Mouse (Mus musculus): Measurements from ENCODE around the gene Nrf1. TPM values are rescaled to one million over a fixed set of nuclear protein-coding genes. Genes with fewer than 3 reads are reported as not detected.

Nrf1 gene
- polyA plus RNA-seq, 1 experiment from 2014 or later, result 60.9 TPM

- H3K27me3 ChIP-seq (ENCODE audit: control insufficient read depth, insufficient read depth, low read length), result no peaks in the 10 kb centered on the region
- no peak overlapping the region for H3K27ac ChIP-seq (ENCODE audit: low read length)
- H3K9me3 ChIP-seq (ENCODE audit: control insufficient read depth, low read depth, low read length), result no peaks in the 10 kb centered on the region
- no peaks in the 10 kb centered on the region for H3K4me1 ChIP-seq (ENCODE audit: control insufficient read depth, insufficient read depth, low read length)
- WGBS, result 84% methylated on average over 2 of the region's 2 CpGs
- H3K4me3 ChIP-seq (ENCODE audit: low read depth, low read length), result no peak overlapping the region
- no peak overlapping the region for H3K4me2 ChIP-seq (replicated peaks; ENCODE audit: low read depth, low read length)
- H3K9ac ChIP-seq (replicated peaks; ENCODE audit: low read depth, low read length), result no peak overlapping the region
- peaks cover 43% of the 10 kb centered on the region for H3K36me3 ChIP-seq (ENCODE audit: control insufficient read depth, insufficient read depth, low read length)
- ATAC-seq (ENCODE audit: insufficient number of reproducible peaks, insufficient read depth, low FRiP score, low read depth), result no peak
These were observed 89.4 kb downstream of the Nrf1 start for GRCm38 (mm10) chr6:30137227-30137626.

GRCm38 (mm10) chr6:30139329-30140045 lies 91.7 kb downstream of the Nrf1 start:
- Histone ChIP-seq H3K4me2 (replicated peaks; ENCODE audit: low read depth, low read length) (no peak overlapping the region), H3K9me3 (ENCODE audit: control insufficient read depth, low read depth, low read length) (no peaks in the 10 kb centered on the region), H3K4me1 (ENCODE audit: control insufficient read depth, insufficient read depth, low read length) (no peaks in the 10 kb centered on the region), H3K36me3 (ENCODE audit: control insufficient read depth, insufficient read depth, low read length) (peaks cover 43% of the 10 kb centered on the region), H3K27ac (ENCODE audit: low read length) (no peak overlapping the region), H3K4me3 (ENCODE audit: low read depth, low read length) (no peak overlapping the region), H3K9ac (replicated peaks; ENCODE audit: low read depth, low read length) (no peak overlapping the region), H3K27me3 (ENCODE audit: control insufficient read depth, insufficient read depth, low read length) (no peaks in the 10 kb centered on the region)
- no peak for ATAC-seq (ENCODE audit: insufficient number of reproducible peaks, insufficient read depth, low FRiP score, low read depth)
- 92% methylated on average over 7 of the region's 7 CpGs for WGBS

- 93% methylated on average over 4 of the region's 4 CpGs for WGBS
- peaks cover 34% of the 10 kb centered on the region for H3K36me3 ChIP-seq (ENCODE audit: control insufficient read depth, insufficient read depth, low read length)
- no peaks in the 10 kb centered on the region for H3K9me3 ChIP-seq (ENCODE audit: control insufficient read depth, low read depth, low read length)
- H3K4me1 ChIP-seq (ENCODE audit: control insufficient read depth, insufficient read depth, low read length), result no peaks in the 10 kb centered on the region
- no peaks in the 10 kb centered on the region for H3K27me3 ChIP-seq (ENCODE audit: control insufficient read depth, insufficient read depth, low read length)
- no peak overlapping the region for H3K9ac ChIP-seq (replicated peaks; ENCODE audit: low read depth, low read length)
- no peak overlapping the region for H3K27ac ChIP-seq (ENCODE audit: low read length)
- no peak overlapping the region for H3K4me3 ChIP-seq (ENCODE audit: low read depth, low read length)
- no peak overlapping the region for H3K4me2 ChIP-seq (replicated peaks; ENCODE audit: low read depth, low read length)
- ATAC-seq (ENCODE audit: insufficient number of reproducible peaks, insufficient read depth, low FRiP score, low read depth), result no peak
These were observed 95.5 kb downstream of the Nrf1 start for GRCm38 (mm10) chr6:30143263-30143662.

GRCm38 (mm10) chr6:30147058-30147457 lies 99.3 kb downstream of the Nrf1 start:
- peaks cover 17% of the 10 kb centered on the region for H3K36me3 ChIP-seq (ENCODE audit: control insufficient read depth, insufficient read depth, low read length)
- H3K4me3 ChIP-seq (ENCODE audit: low read depth, low read length), result no peak overlapping the region
- H3K9me3 ChIP-seq (ENCODE audit: control insufficient read depth, low read depth, low read length), result no peaks in the 10 kb centered on the region
- WGBS, result 51% methylated on average over 7 of the region's 7 CpGs
- no peaks in the 10 kb centered on the region for H3K4me1 ChIP-seq (ENCODE audit: control insufficient read depth, insufficient read depth, low read length)
- no peak overlapping the region for H3K4me2 ChIP-seq (replicated peaks; ENCODE audit: low read depth, low read length)
- H3K9ac ChIP-seq (replicated peaks; ENCODE audit: low read depth, low read length), result no peak overlapping the region
- H3K27ac ChIP-seq (ENCODE audit: low read length), result no peak overlapping the region
- ATAC-seq (ENCODE audit: insufficient number of reproducible peaks, insufficient read depth, low FRiP score, low read depth), result peak; percentile 77; the same call in 1 of the 2 replicates
- no peaks in the 10 kb centered on the region for H3K27me3 ChIP-seq (ENCODE audit: control insufficient read depth, insufficient read depth, low read length)

GRCm38 (mm10) chr6:30147753-30148152 lies 100.0 kb downstream of the Nrf1 start:
- H3K4me3 ChIP-seq (ENCODE audit: low read depth, low read length), result no peak overlapping the region
- no peaks in the 10 kb centered on the region for H3K9me3 ChIP-seq (ENCODE audit: control insufficient read depth, low read depth, low read length)
- peaks cover 14% of the 10 kb centered on the region; the same call in 1 of the 2 replicates for H3K36me3 ChIP-seq (ENCODE audit: control insufficient read depth, insufficient read depth, low read length)
- no peaks in the 10 kb centered on the region for H3K4me1 ChIP-seq (ENCODE audit: control insufficient read depth, insufficient read depth, low read length)
- no peak overlapping the region for H3K27ac ChIP-seq (ENCODE audit: low read length)
- no peaks in the 10 kb centered on the region for H3K27me3 ChIP-seq (ENCODE audit: control insufficient read depth, insufficient read depth, low read length)
- no peak overlapping the region for H3K4me2 ChIP-seq (replicated peaks; ENCODE audit: low read depth, low read length)
- peak; percentile 59; the same call in 1 of the 2 replicates for ATAC-seq (ENCODE audit: insufficient number of reproducible peaks, insufficient read depth, low FRiP score, low read depth)
- H3K9ac ChIP-seq (replicated peaks; ENCODE audit: low read depth, low read length), result no peak overlapping the region
- WGBS, result 90% methylated on average over 6 of the region's 6 CpGs

- Histone ChIP-seq H3K4me1 (ENCODE audit: control insufficient read depth, insufficient read depth, low read length) (no peaks in the 10 kb centered on the region), H3K27ac (ENCODE audit: low read length) (no peak overlapping the region), H3K27me3 (ENCODE audit: control insufficient read depth, insufficient read depth, low read length) (no peaks in the 10 kb centered on the region), H3K9ac (replicated peaks; ENCODE audit: low read depth, low read length) (no peak overlapping the region), H3K4me3 (ENCODE audit: low read depth, low read length) (no peak overlapping the region), H3K36me3 (ENCODE audit: control insufficient read depth, insufficient read depth, low read length) (peaks cover 12% of the 10 kb centered on the region; the same call in 1 of the 2 replicates), H3K9me3 (ENCODE audit: control insufficient read depth, low read depth, low read length) (no peaks in the 10 kb centered on the region), H3K4me2 (replicated peaks; ENCODE audit: low read depth, low read length) (no peak overlapping the region)
- WGBS, result 93% methylated on average over 8 of the region's 8 CpGs
- ATAC-seq (ENCODE audit: insufficient number of reproducible peaks, insufficient read depth, low FRiP score, low read depth), result no peak
These were observed 102.7 kb downstream of the Nrf1 start for GRCm38 (mm10) chr6:30150471-30150870.

GRCm38 (mm10) chr6:30152163-30152562 lies 104.4 kb downstream of the Nrf1 start:
- Histone ChIP-seq H3K27me3 (ENCODE audit: control insufficient read depth, insufficient read depth, low read length) (no peaks in the 10 kb centered on the region), H3K4me1 (ENCODE audit: control insufficient read depth, insufficient read depth, low read length) (no peaks in the 10 kb centered on the region), H3K4me2 (replicated peaks; ENCODE audit: low read depth, low read length) (no peak overlapping the region), H3K36me3 (ENCODE audit: control insufficient read depth, insufficient read depth, low read length) (peaks cover 9% of the 10 kb centered on the region; the same call in 1 of the 2 replicates), H3K9ac (replicated peaks; ENCODE audit: low read depth, low read length) (no peak overlapping the region), H3K4me3 (ENCODE audit: low read depth, low read length) (no peak overlapping the region), H3K27ac (ENCODE audit: low read length) (no peak overlapping the region), H3K9me3 (ENCODE audit: control insufficient read depth, low read depth, low read length) (no peaks in the 10 kb centered on the region)
- ATAC-seq (ENCODE audit: insufficient number of reproducible peaks, insufficient read depth, low FRiP score, low read depth), result no peak
- WGBS, result 81% methylated on average over 12 of the region's 12 CpGs

- Histone ChIP-seq H3K9me3 (ENCODE audit: control insufficient read depth, low read depth, low read length) (no peaks in the 10 kb centered on the region), H3K36me3 (ENCODE audit: control insufficient read depth, insufficient read depth, low read length) (peaks cover 9% of the 10 kb centered on the region; the same call in 1 of the 2 replicates), H3K27ac (ENCODE audit: low read length) (no peak overlapping the region), H3K4me2 (replicated peaks; ENCODE audit: low read depth, low read length) (no peak overlapping the region), H3K27me3 (ENCODE audit: control insufficient read depth, insufficient read depth, low read length) (no peaks in the 10 kb centered on the region), H3K4me1 (ENCODE audit: control insufficient read depth, insufficient read depth, low read length) (no peaks in the 10 kb centered on the region), H3K4me3 (ENCODE audit: low read depth, low read length) (no peak overlapping the region), H3K9ac (replicated peaks; ENCODE audit: low read depth, low read length) (no peak overlapping the region)
- ATAC-seq (ENCODE audit: insufficient number of reproducible peaks, insufficient read depth, low FRiP score, low read depth), result no peak
- WGBS, result 52% methylated on average over 10 of the region's 10 CpGs
These were observed 104.9 kb downstream of the Nrf1 start for GRCm38 (mm10) chr6:30152649-30153048.

GRCm38 (mm10) chr6:30153076-30153475 lies 105.3 kb downstream of the Nrf1 start:
- H3K9me3 ChIP-seq (ENCODE audit: control insufficient read depth, low read depth, low read length), result no peaks in the 10 kb centered on the region
- H3K27ac ChIP-seq (ENCODE audit: low read length), result no peak overlapping the region
- no peak overlapping the region for H3K4me2 ChIP-seq (replicated peaks; ENCODE audit: low read depth, low read length)
- ATAC-seq (ENCODE audit: insufficient number of reproducible peaks, insufficient read depth, low FRiP score, low read depth), result no peak
- H3K27me3 ChIP-seq (ENCODE audit: control insufficient read depth, insufficient read depth, low read length), result no peaks in the 10 kb centered on the region
- H3K36me3 ChIP-seq (ENCODE audit: control insufficient read depth, insufficient read depth, low read length), result peaks cover 9% of the 10 kb centered on the region; the same call in 1 of the 2 replicates
- no peak overlapping the region for H3K9ac ChIP-seq (replicated peaks; ENCODE audit: low read depth, low read length)
- H3K4me1 ChIP-seq (ENCODE audit: control insufficient read depth, insufficient read depth, low read length), result no peaks in the 10 kb centered on the region
- 63% methylated on average over 3 of the region's 3 CpGs for WGBS
- H3K4me3 ChIP-seq (ENCODE audit: low read depth, low read length), result no peak overlapping the region
